Comparison of ENCODE assay signal across 22 mouse cellular contexts in genomic region chr16:30703831-30704230, GRCm38 (mm10).
"Had no signal": no experiment of that assay in that cellular context is flagged by ENCODE, and none has a peak within 500 bp of the region (broad histone marks: within the 10 kb centered on the region; RNA-seq: fewer than 3 reads in every experiment).

No protein-coding gene starts in this region.

- DNase-seq: kidney, postnatal 10 days; kidney, postnatal 36 days; liver; lung, adult 18-20 months; lung, postnatal 10 days; lung, postnatal 36 days; retina, postnatal 1 day; right cerebral cortex, postnatal 25 days; thymus, adult 18-20 months; thymus, postnatal 36 days had no signal

- H3K4me1 ChIP-seq: kidney, embryonic 15.5 days; limb, embryonic 13.5 days; liver, embryonic 12.5 days; liver, embryonic 15.5 days; lung, embryonic 15.5 days; midbrain, embryonic 10.5 days; midbrain, embryonic 13.5 days; neural tube, embryonic 13.5 days had no signal

- ATAC-seq: liver, embryonic 12.5 days; midbrain, embryonic 13.5 days; midbrain, embryonic 16.5 days had no signal

- H3K4me2 ChIP-seq: kidney, embryonic 15.5 days; limb, embryonic 13.5 days; liver, embryonic 12.5 days; liver, embryonic 15.5 days; lung, embryonic 15.5 days; midbrain, embryonic 13.5 days; neural tube, embryonic 13.5 days had no signal

- H3K9me3 ChIP-seq: limb, embryonic 10.5 days; liver, embryonic 12.5 days; liver, embryonic 15.5 days; lung, embryonic 15.5 days; midbrain, embryonic 10.5 days had no signal

- H3K4me3 ChIP-seq: kidney, embryonic 15.5 days; limb, embryonic 10.5 days; limb, embryonic 13.5 days; liver, embryonic 12.5 days; liver, embryonic 15.5 days; lung, embryonic 15.5 days; megakaryocyte, embryonic 14.5 days; midbrain, embryonic 10.5 days; midbrain, embryonic 13.5 days; myocyte; neural tube, embryonic 13.5 days had no signal

- H3K9ac ChIP-seq: kidney, embryonic 15.5 days; limb, embryonic 13.5 days; liver, embryonic 12.5 days; liver, embryonic 15.5 days; lung, embryonic 15.5 days; midbrain, embryonic 13.5 days; neural tube, embryonic 13.5 days had no signal

- H3K27ac ChIP-seq: kidney, embryonic 15.5 days; limb, embryonic 10.5 days; limb, embryonic 13.5 days; liver, embryonic 12.5 days; liver, embryonic 15.5 days; lung, embryonic 15.5 days; midbrain, embryonic 10.5 days; midbrain, embryonic 13.5 days; neural tube, embryonic 13.5 days had no signal

- H3K36me3 ChIP-seq: kidney, embryonic 15.5 days; limb, embryonic 10.5 days; limb, embryonic 13.5 days; liver, embryonic 12.5 days; liver, embryonic 15.5 days; lung, embryonic 15.5 days; midbrain, embryonic 10.5 days; midbrain, embryonic 13.5 days; neural tube, embryonic 13.5 days had no signal

- H3K27me3 ChIP-seq: kidney, embryonic 15.5 days; liver, embryonic 12.5 days; liver, embryonic 15.5 days; lung, embryonic 15.5 days; midbrain, embryonic 13.5 days; neural tube, embryonic 13.5 days had no signal
